Mouse (Mus musculus) spleen, postnatal 14 days (tissue): ENCODE data around the gene Olfr847.

Experiments
- DNase-seq, 2 experiments: peaks; one replicate each; pipeline ENCODE4 v3.0.0; 2021 to 2022; ENCODE audit warnings: low spot score in 2 of 2

Olfr847 gene

GRCm38 (mm10) chr9:19378569-19378968, at the start of gene Olfr847:
Gene Olfr847, minus strand, starts transcription at chr9:19378669.
- DNase-seq = no peak

- DNase-seq = no peak
Observed at GRCm38 (mm10) chr9:19363905-19364304, 14.6 kb downstream of the Olfr847 start, which contains the start of gene Olfr846. Gene Olfr846, minus strand, starts transcription at chr9:19364005.

GRCm38 (mm10) chr9:19336157-19336556, 42.3 kb downstream of the Olfr847 start, which contains the start of gene Olfr845:
Gene Olfr845, plus strand, starts transcription at chr9:19336457.
- DNase-seq = no peak
